Mouse (Mus musculus) ovary, adult 18-20 months (tissue): Measurements from ENCODE around the gene Sh3kbp1.

Source experiments
- DNase-seq: peaks from one replicate; pipeline ENCODE4 v3.0.0; 2022; ENCODE audit warnings: low spot score, mixed read lengths

Gene Sh3kbp1

GRCm38 (mm10) chrX:159744035-159744434, 117.0 kb downstream of the Sh3kbp1 start:
- DNase-seq: no peak

GRCm38 (mm10) chrX:159744620-159745019, 117.5 kb downstream of the Sh3kbp1 start:
- DNase-seq: no peak

- no peak for DNase-seq
Measured at GRCm38 (mm10) chrX:159751834-159752233, 124.8 kb downstream of the Sh3kbp1 start.

- DNase-seq: no peak
Measured at GRCm38 (mm10) chrX:159756261-159756660, 129.2 kb downstream of the Sh3kbp1 start.

GRCm38 (mm10) chrX:159756901-159757821, 130.1 kb downstream of the Sh3kbp1 start:
- DNase-seq: no peak

GRCm38 (mm10) chrX:159757854-159758540, 130.9 kb downstream of the Sh3kbp1 start:
- no peak for DNase-seq

- no peak for DNase-seq
Measured at GRCm38 (mm10) chrX:159763801-159764200, 136.7 kb downstream of the Sh3kbp1 start.

GRCm38 (mm10) chrX:159765850-159766249, 138.8 kb downstream of the Sh3kbp1 start:
- DNase-seq: no peak

GRCm38 (mm10) chrX:159769005-159769404, 141.9 kb downstream of the Sh3kbp1 start:
- no peak for DNase-seq

GRCm38 (mm10) chrX:159769773-159770172, 142.7 kb downstream of the Sh3kbp1 start:
- DNase-seq: no peak

- DNase-seq: no peak
Measured at GRCm38 (mm10) chrX:159772137-159772536, 145.1 kb downstream of the Sh3kbp1 start.

- DNase-seq: no peak
Measured at GRCm38 (mm10) chrX:159775042-159775441, 148.0 kb downstream of the Sh3kbp1 start.

GRCm38 (mm10) chrX:159778787-159779186, 151.7 kb downstream of the Sh3kbp1 start:
- no peak for DNase-seq

- no peak for DNase-seq
Measured at GRCm38 (mm10) chrX:159790516-159790915, 163.4 kb downstream of the Sh3kbp1 start.

GRCm38 (mm10) chrX:159795603-159796002, 168.5 kb downstream of the Sh3kbp1 start:
- no peak for DNase-seq

- DNase-seq: no peak
Measured at GRCm38 (mm10) chrX:159804371-159804770, 177.3 kb downstream of the Sh3kbp1 start.

GRCm38 (mm10) chrX:159809510-159809909, 182.4 kb downstream of the Sh3kbp1 start:
- peak; percentile 8 for DNase-seq

- no peak for DNase-seq
Measured at GRCm38 (mm10) chrX:159810469-159810868, 183.4 kb downstream of the Sh3kbp1 start.

GRCm38 (mm10) chrX:159817508-159817907, 190.4 kb downstream of the Sh3kbp1 start:
- no peak for DNase-seq

- DNase-seq: no peak
Measured at GRCm38 (mm10) chrX:159828135-159828534, 201.1 kb downstream of the Sh3kbp1 start.

GRCm38 (mm10) chrX:159829192-159829852, 202.2 kb downstream of the Sh3kbp1 start:
- DNase-seq: no peak

- no peak for DNase-seq
Measured at GRCm38 (mm10) chrX:159831176-159831575, 204.1 kb downstream of the Sh3kbp1 start.

- no peak for DNase-seq
Measured at GRCm38 (mm10) chrX:159835239-159835638, 208.2 kb downstream of the Sh3kbp1 start.
